Mouse (Mus musculus): Measurements from ENCODE around the gene Atp6v0a1. TPM values are rescaled to one million over a fixed set of nuclear protein-coding genes. Genes with fewer than 3 reads are reported as not detected.

Atp6v0a1 gene
- polyA plus RNA-seq, 1 experiment, result 43.7 TPM

GRCm38 (mm10) chr11:100967376-100967775 is 41.9 kb upstream of the Atp6v0a1 start:
- Histone ChIP-seq H3K4me3 (ENCODE audit: insufficient read depth, low read length) (peak overlapping the region; percentile 83), H3K4me1 (ENCODE audit: control insufficient read depth, insufficient read depth, low read length) (peaks cover 15% of the 10 kb centered on the region; the same call in 1 of the 2 replicates), H3K27ac (ENCODE audit: insufficient read depth, low read length) (peak overlapping the region; percentile 12; the same call in 1 of the 2 replicates)
- no peak for TF ChIP-seq POLR2A (IDR thresholded peaks at IDR 0.05; ENCODE audit: low read depth, low read length)
- TF ChIP-seq CTCF (IDR thresholded peaks at IDR 0.05; ENCODE audit: borderline replicate concordance, insufficient read depth, low read length), result no peak

GRCm38 (mm10) chr11:100967881-100968420 is 41.3 kb upstream of the Atp6v0a1 start:
- Histone ChIP-seq H3K27ac (ENCODE audit: insufficient read depth, low read length) (peak overlapping the region; percentile 85; the same call in 1 of the 2 replicates), H3K4me3 (ENCODE audit: insufficient read depth, low read length) (peak overlapping the region; percentile 83), H3K4me1 (ENCODE audit: control insufficient read depth, insufficient read depth, low read length) (peaks cover 15% of the 10 kb centered on the region; the same call in 1 of the 2 replicates)
- no peak; the same call in 1 of the 2 replicates for TF ChIP-seq POLR2A (IDR thresholded peaks at IDR 0.05; ENCODE audit: low read depth, low read length)

- peak overlapping the region; percentile 83 for H3K4me3 ChIP-seq (ENCODE audit: insufficient read depth, low read length)
- peaks cover 15% of the 10 kb centered on the region; the same call in 1 of the 2 replicates for H3K4me1 ChIP-seq (ENCODE audit: control insufficient read depth, insufficient read depth, low read length)
- H3K27ac ChIP-seq (ENCODE audit: insufficient read depth, low read length), result peak overlapping the region; percentile 85
- TF ChIP-seq CTCF (IDR thresholded peaks at IDR 0.05; ENCODE audit: borderline replicate concordance, insufficient read depth, low read length) (no peak), POLR2A (IDR thresholded peaks at IDR 0.05; ENCODE audit: low read depth, low read length) (no peak)
Measured at GRCm38 (mm10) chr11:100968501-100968900, 40.8 kb upstream of the Atp6v0a1 start.

GRCm38 (mm10) chr11:100969189-100969743 is 40.0 kb upstream of the Atp6v0a1 start:
- peaks cover 8% of the 10 kb centered on the region; the same call in 1 of the 2 replicates for H3K4me1 ChIP-seq (ENCODE audit: control insufficient read depth, insufficient read depth, low read length)
- H3K27ac ChIP-seq (ENCODE audit: insufficient read depth, low read length), result peak overlapping the region; percentile 85
- H3K4me3 ChIP-seq (ENCODE audit: insufficient read depth, low read length), result peak overlapping the region; percentile 83
- TF ChIP-seq CTCF (IDR thresholded peaks at IDR 0.05; ENCODE audit: borderline replicate concordance, insufficient read depth, low read length), result no peak
- TF ChIP-seq POLR2A (IDR thresholded peaks at IDR 0.05; ENCODE audit: low read depth, low read length), result no peak; the same call in none of the 2 replicates

DNA sequence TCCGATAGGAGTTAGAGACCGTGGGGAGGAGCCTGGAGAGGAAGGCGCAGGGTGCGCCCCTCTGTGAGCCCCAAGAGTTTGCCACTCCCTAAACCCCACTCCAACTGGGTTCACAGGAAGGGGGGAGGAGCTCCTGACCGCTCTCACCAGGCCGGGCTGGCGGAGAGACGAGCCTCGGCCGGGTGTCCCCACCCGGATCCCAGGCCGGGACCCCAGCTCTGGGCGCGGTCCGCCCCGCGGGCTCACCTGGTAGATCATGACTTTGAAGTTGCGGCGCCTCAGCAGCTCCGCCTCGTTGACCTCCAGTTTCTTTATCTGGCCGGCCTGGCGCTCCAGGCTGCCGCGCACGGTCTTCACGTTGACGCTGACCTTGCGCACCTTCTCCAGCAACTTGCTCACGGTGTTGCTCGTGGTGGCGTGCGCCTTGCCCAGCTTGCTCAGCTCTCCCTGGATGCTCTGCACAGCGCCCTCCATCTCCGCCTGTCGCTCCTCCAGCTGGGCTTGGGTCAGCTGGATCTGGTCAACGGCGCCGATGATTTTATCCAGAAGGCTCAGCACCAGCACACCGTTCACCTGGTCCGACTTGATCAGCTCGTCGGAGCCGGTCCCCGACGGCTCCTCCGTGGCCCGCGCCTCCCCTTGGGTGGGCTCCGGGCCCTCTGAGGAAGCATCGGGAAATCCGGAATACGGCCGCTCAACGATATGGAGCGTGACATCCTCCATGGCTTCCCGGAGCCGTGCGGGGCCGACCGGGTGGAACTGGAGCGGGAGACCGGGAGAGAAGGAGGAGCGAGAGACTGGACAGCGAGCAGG is 39.3 kb upstream of the Atp6v0a1 start:
- peak; percentile 71 for TF ChIP-seq POLR2A (IDR thresholded peaks at IDR 0.05; ENCODE audit: low read depth, low read length)
- TF ChIP-seq CTCF (IDR thresholded peaks at IDR 0.05; ENCODE audit: borderline replicate concordance, insufficient read depth, low read length), result peak; percentile 11; the same call in 1 of the 2 replicates
- peak overlapping the region; percentile 83 for H3K4me3 ChIP-seq (ENCODE audit: insufficient read depth, low read length)
- peak overlapping the region; percentile 85 for H3K27ac ChIP-seq (ENCODE audit: insufficient read depth, low read length)
- peaks cover 13% of the 10 kb centered on the region for H3K4me1 ChIP-seq (ENCODE audit: control insufficient read depth, insufficient read depth, low read length)

- Histone ChIP-seq H3K27ac (ENCODE audit: insufficient read depth, low read length) (peak within 1 kb of the TSS; percentile 91), H3K4me1 (ENCODE audit: control insufficient read depth, insufficient read depth, low read length) (peaks cover 15% of the 10 kb centered on the region), H3K4me3 (ENCODE audit: insufficient read depth, low read length) (peak within 1 kb of the TSS; percentile 83)
- TF ChIP-seq POLR2A (IDR thresholded peaks at IDR 0.05; ENCODE audit: low read depth, low read length) (peak; percentile 99), CTCF (IDR thresholded peaks at IDR 0.05; ENCODE audit: borderline replicate concordance, insufficient read depth, low read length) (no peak)
Measured at GRCm38 (mm10) chr11:100970557-100970937, 38.7 kb upstream of the Atp6v0a1 start, which contains the start of gene Cavin1. Gene Cavin1 (minus strand): TSS chr11:100970887.

DNA sequence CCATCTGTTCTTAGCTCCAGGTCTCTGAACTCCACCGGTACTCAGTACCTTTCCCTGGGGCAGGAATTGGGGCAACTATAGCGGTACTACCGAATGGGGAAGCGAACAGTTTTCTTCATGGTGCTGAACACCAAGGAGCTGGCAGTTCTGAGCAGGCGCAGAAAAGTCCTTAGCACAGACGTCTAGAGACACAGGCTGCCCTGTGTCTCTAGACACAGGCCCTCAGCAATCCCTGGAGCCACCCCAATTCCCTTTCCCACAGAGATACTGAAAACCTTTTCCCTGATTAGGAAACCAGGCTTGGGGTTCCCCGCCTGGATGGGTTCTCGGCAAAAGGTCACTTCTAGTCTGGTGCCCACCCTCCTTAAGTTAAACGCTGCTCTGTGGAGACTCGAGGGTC is 37.8 kb upstream of the Atp6v0a1 start:
- TF ChIP-seq CTCF (IDR thresholded peaks at IDR 0.05; ENCODE audit: borderline replicate concordance, insufficient read depth, low read length), result no peak
- TF ChIP-seq POLR2A (IDR thresholded peaks at IDR 0.05; ENCODE audit: low read depth, low read length), result no peak
- Histone ChIP-seq H3K27ac (ENCODE audit: insufficient read depth, low read length) (peak overlapping the region; percentile 91; the same call in 1 of the 2 replicates), H3K4me3 (ENCODE audit: insufficient read depth, low read length) (no peak overlapping the region), H3K4me1 (ENCODE audit: control insufficient read depth, insufficient read depth, low read length) (peaks cover 8% of the 10 kb centered on the region)

DNA sequence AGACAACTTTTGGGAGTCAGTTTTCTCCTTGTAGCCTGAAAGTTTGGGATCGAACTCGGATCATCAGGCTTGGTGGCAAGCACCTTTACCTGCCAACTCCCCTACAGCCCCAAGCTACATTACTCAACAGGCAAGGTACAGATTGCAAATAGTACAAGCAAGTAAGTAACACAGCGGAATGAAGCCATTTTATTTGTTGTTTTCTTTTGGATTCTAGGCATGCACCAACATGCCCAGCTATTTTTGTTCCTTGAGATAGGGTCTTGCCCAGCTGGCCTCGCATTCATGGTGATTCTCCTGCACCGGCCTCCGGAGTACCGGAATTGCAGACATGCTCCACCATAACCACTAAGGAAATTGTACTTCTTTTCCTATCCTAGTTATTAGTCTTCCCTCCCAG is 36.0 kb upstream of the Atp6v0a1 start:
- no peak overlapping the region for H3K27ac ChIP-seq (ENCODE audit: insufficient read depth, low read length)
- TF ChIP-seq POLR2A (IDR thresholded peaks at IDR 0.05; ENCODE audit: low read depth, low read length), result no peak
- no peak for TF ChIP-seq CTCF (IDR thresholded peaks at IDR 0.05; ENCODE audit: borderline replicate concordance, insufficient read depth, low read length)
- H3K4me1 ChIP-seq (ENCODE audit: control insufficient read depth, insufficient read depth, low read length), result peaks cover 7% of the 10 kb centered on the region
- H3K4me3 ChIP-seq (ENCODE audit: insufficient read depth, low read length), result no peak overlapping the region

- peaks cover 11% of the 10 kb centered on the region for H3K4me1 ChIP-seq (ENCODE audit: control insufficient read depth, insufficient read depth, low read length)
- peak overlapping the region; percentile 61 for H3K27ac ChIP-seq (ENCODE audit: insufficient read depth, low read length)
- no peak overlapping the region for H3K4me3 ChIP-seq (ENCODE audit: insufficient read depth, low read length)
- TF ChIP-seq CTCF (IDR thresholded peaks at IDR 0.05; ENCODE audit: borderline replicate concordance, insufficient read depth, low read length), result no peak
- no peak for TF ChIP-seq POLR2A (IDR thresholded peaks at IDR 0.05; ENCODE audit: low read depth, low read length)
Measured at GRCm38 (mm10) chr11:100974381-100974970, 34.8 kb upstream of the Atp6v0a1 start.
